Mouse (Mus musculus) lung, embryonic 15.5 days (tissue): ENCODE measurements around the gene Cdc42ep5. TPM values are rescaled to one million over a fixed set of nuclear protein-coding genes. Genes with fewer than 3 reads are reported as not detected.

ENCODE experiments used
- ATAC-seq: fragments of 200-750 bp; cut with Nextera tagmentation; 2 replicates; pipeline ENCODE4 v1.8.0; 2017; ENCODE audit warnings: moderate number of reproducible peaks, borderline replicate concordance; ENCODE audit not compliant: low FRiP score, low TSS enrichment; ENCODE audit errors: extremely low read depth
- H3K27ac ChIP-seq: fragments of 300-500 bp; sonication (generic); 2 replicates; pipeline ENCODE4 v1.5.1; 2015; ENCODE audit warnings: moderate library complexity, mild to moderate bottlenecking, inconsistent platforms
- H3K27me3 ChIP-seq: fragments of 300-500 bp; sonication (generic); 2 replicates; pipeline ENCODE4 v1.6.1; 2015; ENCODE audit warnings: inconsistent platforms
- H3K36me3 ChIP-seq: fragments of 300-500 bp; sonication (generic); 2 replicates; pipeline ENCODE4 v1.6.1; 2015; ENCODE audit warnings: inconsistent platforms
- H3K4me1 ChIP-seq: fragments of 300-500 bp; sonication (generic); 2 replicates; pipeline ENCODE4 v1.6.1; 2015; ENCODE audit warnings: inconsistent platforms
- H3K4me2 ChIP-seq: fragments of 300-500 bp; sonication (generic); 2 replicates; pipeline ENCODE4 v1.6.1; 2015; ENCODE audit warnings: inconsistent platforms, mild to moderate bottlenecking, moderate library complexity
- H3K4me3 ChIP-seq: fragments of 300-500 bp; sonication (generic); 2 replicates; pipeline ENCODE4 v1.5.1; 2015; ENCODE audit warnings: mild to moderate bottlenecking, inconsistent platforms
- H3K9ac ChIP-seq: fragments of 300-500 bp; sonication (generic); 2 replicates; pipeline ENCODE4 v1.6.1; 2015; ENCODE audit warnings: inconsistent platforms
- H3K9me3 ChIP-seq: fragments of 300-500 bp; sonication (generic); 2 replicates; pipeline ENCODE4 v1.6.1; 2016; ENCODE audit warnings: inconsistent platforms
- WGBS: fragments of 180-500 bp; shearing (Covaris S2); methylation state at CpG from one replicate; pipeline ENCODE4 v1.1.7; 2015; 5-methylcytosine and 5-hydroxymethylcytosine counted together
- polyA plus RNA-seq: library from polyadenylated mRNA; unstranded; fragments of >200 nt; fragmentation: Nextera tagmentation; extraction: Ambion mirVana; gene quantifications from 2 replicates; pipeline ENCODE4 v1.2.1, GENCODE M21; 2015

Cdc42ep5 gene
- polyA plus RNA-seq, 1 experiment from 2014 or later = 39.8 TPM

GRCm38 (mm10) chr7:4122076-4122768 is 42.4 kb downstream of the Cdc42ep5 start:
- H3K4me3 ChIP-seq = no peak overlapping the region
- peaks cover 32% of the 10 kb centered on the region for H3K27me3 ChIP-seq
- H3K36me3 ChIP-seq = no peaks in the 10 kb centered on the region
- peaks cover 11% of the 10 kb centered on the region; the same call in 1 of the 2 replicates for H3K4me1 ChIP-seq
- H3K27ac ChIP-seq = no peak overlapping the region
- 49% methylated on average over 11 of the region's 11 CpGs for WGBS
- H3K9ac ChIP-seq = no peak overlapping the region
- ATAC-seq = no peak
- no peak overlapping the region for H3K4me2 ChIP-seq
- no peaks in the 10 kb centered on the region for H3K9me3 ChIP-seq

GRCm38 (mm10) chr7:4119976-4120921 is 44.4 kb downstream of the Cdc42ep5 start:
- no peak overlapping the region for H3K9ac ChIP-seq
- H3K4me3 ChIP-seq = peak overlapping the region; percentile 47
- no peaks in the 10 kb centered on the region for H3K36me3 ChIP-seq
- H3K27ac ChIP-seq = no peak overlapping the region
- peak overlapping the region; percentile 82 for H3K4me2 ChIP-seq
- 19% methylated on average over 12 of the region's 19 CpGs for WGBS
- H3K4me1 ChIP-seq = peaks cover 11% of the 10 kb centered on the region; the same call in 1 of the 2 replicates
- no peak for ATAC-seq
- no peaks in the 10 kb centered on the region for H3K9me3 ChIP-seq
- H3K27me3 ChIP-seq = peaks cover 32% of the 10 kb centered on the region

GRCm38 (mm10) chr7:4119344-4119902 is 45.2 kb downstream of the Cdc42ep5 start, which contains the start of gene Ttyh1:
Gene Ttyh1, plus strand, starts transcription at chr7:4119408.
- H3K36me3 ChIP-seq = no peaks in the 10 kb centered on the region
- no peaks in the 10 kb centered on the region for H3K9me3 ChIP-seq
- H3K27me3 ChIP-seq = peaks cover 32% of the 10 kb centered on the region
- ATAC-seq = peak; percentile 44; the same call in 1 of the 2 replicates
- H3K4me3 ChIP-seq = peak within 1 kb of the TSS; percentile 47
- WGBS = under 1% methylated on average over 26 of the region's 37 CpGs
- H3K27ac ChIP-seq = no peak within 1 kb of the TSS
- H3K9ac ChIP-seq = peak within 1 kb of the TSS; percentile 43; the same call in 1 of the 2 replicates
- H3K4me1 ChIP-seq = peaks cover 7% of the 10 kb centered on the region; the same call in 1 of the 2 replicates
- H3K4me2 ChIP-seq = peak within 1 kb of the TSS; percentile 82

GRCm38 (mm10) chr7:4117050-4117814 is 47.4 kb downstream of the Cdc42ep5 start:
- Histone ChIP-seq H3K27ac (no peak overlapping the region), H3K9me3 (no peaks in the 10 kb centered on the region), H3K36me3 (no peaks in the 10 kb centered on the region), H3K27me3 (peaks cover 32% of the 10 kb centered on the region), H3K9ac (no peak overlapping the region), H3K4me3 (no peak overlapping the region), H3K4me2 (no peak overlapping the region), H3K4me1 (peaks cover 5% of the 10 kb centered on the region; the same call in 1 of the 2 replicates)
- 69% methylated on average over 8 of the region's 8 CpGs for whole genome bisulfite sequencing
- ATAC-seq = no peak

- H3K4me3 ChIP-seq = no peak overlapping the region
- no peaks in the 10 kb centered on the region for H3K9me3 ChIP-seq
- H3K36me3 ChIP-seq = no peaks in the 10 kb centered on the region
- no peaks in the 10 kb centered on the region for H3K27me3 ChIP-seq
- ATAC-seq = no peak
- no peaks in the 10 kb centered on the region for H3K4me1 ChIP-seq
- H3K9ac ChIP-seq = no peak overlapping the region
- H3K27ac ChIP-seq = no peak overlapping the region
- WGBS = 36% methylated on average over 3 of the region's 3 CpGs
- no peak overlapping the region for H3K4me2 ChIP-seq
Measured at GRCm38 (mm10) chr7:4111766-4112165, 52.9 kb downstream of the Cdc42ep5 start.

- H3K27me3 ChIP-seq = no peaks in the 10 kb centered on the region
- WGBS = 9% methylated on average over 4 of the region's 4 CpGs
- H3K27ac ChIP-seq = no peak overlapping the region
- H3K4me3 ChIP-seq = no peak overlapping the region
- no peak for ATAC-seq
- no peaks in the 10 kb centered on the region for H3K4me1 ChIP-seq
- H3K9me3 ChIP-seq = no peaks in the 10 kb centered on the region
- no peak overlapping the region for H3K9ac ChIP-seq
- no peak overlapping the region for H3K4me2 ChIP-seq
- H3K36me3 ChIP-seq = no peaks in the 10 kb centered on the region
Measured at GRCm38 (mm10) chr7:4103411-4103810, 61.2 kb downstream of the Cdc42ep5 start.

Other genes with a start within 250 kb of the Cdc42ep5 start
- gene Lilra6, start 249.4 kb downstream of the Cdc42ep5 start, polyA plus RNA-seq = 0.33 and 0.39 TPM in 2 replicates
- gene Lair1, start 101.7 kb downstream of the Cdc42ep5 start, polyA plus RNA-seq = 0.72 and 1.2 TPM in 2 replicates
- gene Ttyh1, start 45.5 kb downstream of the Cdc42ep5 start, polyA plus RNA-seq = 2.1 and 2.2 TPM in 2 replicates
- gene Leng8, start 27.8 kb downstream of the Cdc42ep5 start, polyA plus RNA-seq = 52.5 and 59.0 TPM in 2 replicates
- 3.9 and 4.5 TPM in 2 replicates for gene Leng9, start 14.5 kb downstream of the Cdc42ep5 start, polyA plus RNA-seq
- gene Lilra5, start 72.9 kb upstream of the Cdc42ep5 start, polyA plus RNA-seq = 0.15 TPM in 1 of 2 replicates, not detected in the other
- gene Ncr1, start 172.9 kb upstream of the Cdc42ep5 start, polyA plus RNA-seq = 0.14 TPM in 1 of 2 replicates, not detected in the other
- gene Gp6, start 232.9 kb upstream of the Cdc42ep5 start, polyA plus RNA-seq = 0.78 and 0.80 TPM in 2 replicates